Mouse (Mus musculus) granulocyte monocyte progenitor cell, adult 5-6 weeks (primary cell): Measurements from ENCODE around the gene Dcp1b. TPM values are rescaled to one million over a fixed set of nuclear protein-coding genes. Genes with fewer than 3 reads are reported as not detected.

Experiments used
- ATAC-seq: replicated peaks from 2 replicates; pipeline ENCODE4 v1.8.0; 2016; ENCODE audit warnings: mild to moderate bottlenecking, moderate TSS enrichment, inconsistent platforms; ENCODE audit not compliant: poor library complexity, severe bottlenecking
- total RNA-seq, 2 experiments: library from RNA; stranded (forward) in 1 of 2; stranded (reverse) in 1 of 2; fragments of 200-712, 200-1000 nt in 1 of 2; fragments of >200 nt in 1 of 2; fragmentation: Nextera tagmentation in 1 of 2; gene quantifications; 2 replicates each; pipeline ENCODE4 v1.2.3; 2014 to 2017

The Dcp1b gene
- total RNA-seq, 2 experiments from 2014 or later = 8.6 to 12.2 TPM

DNA sequence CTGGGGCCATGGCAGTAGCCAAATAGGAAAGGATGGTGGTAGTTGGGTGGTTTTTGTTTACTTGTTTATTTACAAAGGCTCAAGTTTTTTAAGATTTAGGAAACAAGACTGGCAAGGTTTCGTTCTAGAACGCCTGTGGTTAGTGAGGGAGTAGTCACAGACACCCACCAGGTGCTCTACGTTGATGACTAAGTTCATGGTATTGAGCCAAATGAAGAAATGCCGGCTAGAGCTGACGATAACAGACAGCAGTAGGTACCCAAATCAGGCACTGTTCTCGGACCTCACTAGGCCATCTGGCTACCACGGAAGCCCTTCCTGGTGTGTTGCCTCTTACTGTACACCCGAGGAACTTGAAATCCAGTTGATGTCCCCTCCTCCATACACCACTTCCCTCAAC is 51.9 kb downstream of the Dcp1b start:
- no peak for ATAC-seq

DNA sequence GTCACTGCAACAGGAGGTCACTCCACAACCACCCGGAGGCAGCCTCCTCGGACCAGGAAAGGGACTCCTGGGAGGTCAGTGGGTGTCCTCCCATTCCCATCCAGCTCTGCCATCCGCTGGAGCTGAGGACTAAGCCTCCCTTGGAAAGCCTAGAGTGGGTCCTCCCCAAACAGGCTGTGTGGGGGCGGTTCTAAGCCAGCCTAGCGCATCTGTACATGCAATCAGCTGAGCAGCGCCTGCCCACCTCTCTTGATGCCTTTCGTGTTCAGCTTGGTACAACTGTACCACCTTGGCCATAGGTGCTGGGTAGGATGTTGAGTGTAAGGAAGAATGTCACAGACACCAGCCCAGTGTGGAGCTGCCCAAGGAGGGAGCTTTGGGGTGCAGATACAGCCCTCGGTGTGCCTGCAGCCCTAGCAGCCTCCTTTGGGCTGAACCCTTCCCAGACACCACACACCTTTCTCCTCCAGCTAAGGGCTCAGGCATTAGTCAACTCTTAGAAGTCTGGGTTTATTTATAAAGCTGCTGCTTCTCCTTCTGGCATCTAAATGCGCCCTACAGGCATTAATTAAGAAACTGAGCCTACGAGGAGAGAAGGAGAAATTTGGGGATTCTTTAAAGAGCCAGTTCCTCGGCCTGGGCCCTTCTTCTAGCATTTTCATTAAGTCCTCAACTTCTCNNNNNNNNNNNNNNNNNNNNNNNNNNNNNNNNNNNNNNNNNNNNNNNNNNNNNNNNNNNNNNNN is 54.0 kb downstream of the Dcp1b start:
- ATAC-seq = no peak

DNA sequence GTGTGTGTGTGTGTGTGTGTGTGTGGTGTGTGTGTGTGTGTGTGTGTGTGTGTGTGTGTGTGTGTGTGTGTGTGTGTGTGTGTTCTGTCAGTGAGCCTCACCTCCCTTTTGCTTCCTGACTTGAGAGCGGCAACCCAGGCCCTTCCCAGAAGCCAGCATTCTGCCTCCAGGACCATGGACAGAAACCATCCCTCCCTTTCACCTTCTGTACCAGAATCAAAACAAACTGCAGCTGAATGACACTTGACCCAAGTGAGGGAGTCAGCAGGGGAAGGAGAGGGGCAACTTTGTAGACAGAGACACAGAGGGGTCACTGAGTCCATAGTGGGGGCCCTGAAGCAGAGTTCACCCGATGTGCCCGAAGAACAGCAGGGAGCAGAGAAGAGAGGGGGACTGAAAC is 58.0 kb downstream of the Dcp1b start:
- no peak for ATAC-seq

DNA sequence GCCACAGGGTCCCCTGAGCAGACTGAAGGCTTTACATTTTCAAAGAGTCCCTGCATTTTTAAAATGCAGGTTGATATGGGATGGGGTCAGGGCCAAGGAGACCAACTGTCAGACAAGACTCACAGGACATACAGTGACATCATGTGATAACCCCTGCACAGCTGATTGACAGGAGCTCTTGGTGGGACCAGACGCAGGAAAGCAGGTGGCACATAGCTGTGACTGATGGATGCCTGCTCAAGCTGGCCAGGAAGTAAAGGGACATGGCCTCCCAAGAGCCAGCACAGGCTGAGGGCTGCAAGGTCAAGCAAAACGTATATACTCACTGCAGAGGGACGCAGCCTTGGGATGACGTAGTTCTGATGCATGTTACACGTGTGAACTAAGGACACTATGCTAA is 60.4 kb downstream of the Dcp1b start:
- ATAC-seq = no peak

DNA sequence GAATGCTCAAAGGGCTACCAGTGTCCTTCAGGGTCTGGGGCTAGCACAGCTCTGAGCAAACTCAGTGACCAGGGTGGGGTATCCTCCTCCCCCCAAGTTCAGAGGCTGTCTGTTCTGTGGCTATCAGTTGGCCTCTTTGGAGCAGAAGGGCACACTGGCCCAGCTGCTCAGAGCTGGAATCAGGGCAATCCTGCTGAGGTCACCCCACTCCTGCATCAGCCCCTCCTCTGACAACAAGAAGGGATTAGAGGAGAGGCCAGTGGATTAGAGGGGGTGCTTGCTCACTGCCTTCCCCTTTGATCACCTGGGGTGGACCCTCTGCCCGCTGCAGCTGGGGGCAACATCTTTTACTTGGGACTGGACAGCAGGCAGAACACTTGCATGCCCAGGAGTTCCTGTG is 61.2 kb downstream of the Dcp1b start, which contains the start of gene Cacna2d4:
Gene Cacna2d4, plus strand, starts transcription at position 286 of the 400 bp plus-strand sequence.
- no peak for ATAC-seq

DNA sequence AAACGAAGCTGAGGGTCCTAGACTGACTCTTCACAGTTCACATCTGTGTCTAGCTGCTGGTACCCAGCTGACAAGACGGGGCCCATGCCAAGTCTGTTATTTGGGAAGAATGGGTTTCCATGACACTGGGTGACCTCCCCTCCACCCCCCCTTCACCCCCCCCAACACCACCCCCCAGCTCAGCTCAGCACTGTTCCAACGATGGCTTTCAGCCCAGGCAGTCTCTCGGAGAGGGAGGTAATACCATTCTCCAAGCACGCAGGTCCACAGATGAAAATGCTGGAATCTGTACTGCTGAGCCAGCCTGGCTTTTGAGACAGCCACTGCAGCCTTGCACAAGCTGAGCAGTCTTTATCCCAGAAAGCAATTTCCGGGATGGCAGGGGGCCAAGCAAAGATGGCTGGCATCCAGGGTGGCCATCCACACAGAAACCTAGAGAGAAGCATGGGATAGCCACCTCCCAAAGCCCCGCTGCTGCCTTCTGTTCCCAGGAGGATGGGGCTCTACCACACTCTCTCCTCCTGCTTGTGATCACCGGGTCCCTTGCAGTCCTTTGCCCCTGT is 62.5 kb downstream of the Dcp1b start:
- no peak for ATAC-seq

DNA sequence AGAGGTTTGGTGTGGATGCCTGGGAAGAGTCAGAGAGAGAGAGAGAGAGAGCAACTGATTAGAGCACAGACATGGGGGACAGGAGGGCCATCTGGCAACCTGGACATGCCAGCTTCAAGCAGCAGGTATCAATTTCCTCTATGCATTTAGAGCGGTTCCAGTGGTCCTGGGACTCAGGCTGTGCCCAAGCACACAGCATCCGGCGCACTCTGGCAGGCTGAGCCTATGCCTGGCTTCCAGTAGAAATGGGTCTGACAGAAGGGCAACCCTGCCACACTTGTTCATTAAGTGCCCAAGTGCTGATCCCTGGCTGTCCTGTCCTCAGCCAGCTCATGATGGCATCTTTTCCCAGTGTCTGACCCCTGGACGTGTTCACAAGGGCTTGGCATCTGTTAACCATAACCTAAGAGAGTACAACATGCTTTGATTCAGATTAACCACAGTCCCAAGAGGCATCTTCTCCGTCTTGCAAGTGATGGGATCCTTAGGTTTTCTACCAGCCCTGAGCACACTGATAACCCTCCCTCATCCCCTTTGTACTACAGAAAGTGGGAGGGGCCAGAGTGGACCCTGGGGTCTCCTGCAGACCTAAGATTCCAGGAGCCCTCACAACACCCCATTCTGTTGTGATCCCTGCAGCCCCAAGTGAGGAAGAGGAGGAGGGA is 64.4 kb downstream of the Dcp1b start:
- no peak for ATAC-seq

DNA sequence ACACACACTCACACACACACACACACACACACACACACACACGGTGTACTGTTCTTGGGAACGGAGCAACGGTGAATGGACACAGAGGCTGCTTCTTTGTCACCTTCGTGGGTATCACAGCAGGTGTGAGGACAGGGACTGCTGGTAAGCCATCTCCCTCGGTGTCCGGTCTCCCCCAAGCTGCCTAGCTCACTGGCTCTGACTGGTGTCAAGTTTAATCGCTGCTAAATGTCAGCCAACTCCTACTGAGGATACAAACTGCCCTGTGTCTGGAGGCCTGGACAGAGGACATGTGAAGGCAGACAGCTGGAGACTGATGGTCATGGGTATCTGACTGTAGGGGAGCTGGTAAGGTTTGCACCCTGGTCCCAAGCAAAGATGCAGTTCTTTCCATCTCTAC is 65.2 kb downstream of the Dcp1b start:
- ATAC-seq = no peak

DNA sequence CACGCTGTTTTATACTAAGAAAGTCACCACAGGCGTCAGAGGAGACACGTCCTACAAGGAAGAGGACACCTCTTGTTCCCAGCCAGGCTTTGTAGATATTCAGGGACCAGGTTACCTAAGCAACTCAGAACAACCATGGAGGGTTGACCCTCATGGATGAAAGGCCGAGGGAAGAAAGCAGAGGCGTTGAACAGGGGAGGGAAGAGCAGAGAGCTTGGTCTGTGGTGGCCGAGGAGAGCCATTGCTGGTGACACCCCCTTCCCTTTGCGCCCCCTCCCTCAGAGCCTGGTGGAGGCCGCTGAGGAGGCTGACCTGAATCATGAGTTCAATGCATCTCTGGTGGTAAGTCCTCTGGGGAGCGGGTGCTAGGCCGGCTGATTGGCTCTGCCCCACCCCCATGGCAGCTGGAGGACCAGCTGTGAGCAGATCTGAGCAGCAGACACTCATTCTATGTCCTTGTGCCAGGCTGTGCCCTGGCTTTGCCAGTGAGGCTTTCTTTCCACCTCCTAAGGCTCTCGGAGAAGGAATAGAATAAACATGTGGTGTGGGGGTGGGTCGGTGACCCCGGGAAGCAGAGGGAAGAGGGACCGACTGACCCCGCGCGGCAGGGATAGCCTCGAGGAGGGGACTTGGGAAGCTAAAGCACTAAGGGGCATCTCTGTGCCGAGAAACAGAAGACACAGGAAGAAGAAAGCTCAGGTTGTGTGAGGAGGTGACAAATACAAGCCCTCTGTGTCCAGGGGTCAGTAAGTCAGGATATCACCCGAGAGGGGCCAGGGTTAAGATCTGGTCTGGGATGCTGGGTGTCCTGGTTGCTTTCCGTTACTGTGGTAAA is 66.0 kb downstream of the Dcp1b start:
- no peak for ATAC-seq

DNA sequence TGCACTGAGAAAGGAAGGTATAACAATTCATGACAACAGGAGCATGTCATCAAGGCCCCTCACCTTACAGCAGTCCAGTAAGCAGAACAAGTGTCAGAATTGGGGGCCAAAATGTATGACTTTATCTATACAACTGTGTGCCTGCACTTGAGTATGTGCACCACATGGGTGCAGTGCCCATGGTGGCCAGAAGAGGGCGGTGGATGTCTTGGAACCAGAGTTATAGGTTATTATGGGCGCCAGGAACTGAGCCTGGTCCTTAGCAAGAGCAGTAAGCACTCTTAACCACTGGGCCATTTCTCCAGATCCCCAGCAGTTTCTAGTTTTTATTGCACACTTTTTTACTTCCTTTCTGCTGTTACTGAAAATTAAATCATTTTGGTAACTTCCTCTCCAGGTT is 71.0 kb downstream of the Dcp1b start:
- ATAC-seq = no peak

DNA sequence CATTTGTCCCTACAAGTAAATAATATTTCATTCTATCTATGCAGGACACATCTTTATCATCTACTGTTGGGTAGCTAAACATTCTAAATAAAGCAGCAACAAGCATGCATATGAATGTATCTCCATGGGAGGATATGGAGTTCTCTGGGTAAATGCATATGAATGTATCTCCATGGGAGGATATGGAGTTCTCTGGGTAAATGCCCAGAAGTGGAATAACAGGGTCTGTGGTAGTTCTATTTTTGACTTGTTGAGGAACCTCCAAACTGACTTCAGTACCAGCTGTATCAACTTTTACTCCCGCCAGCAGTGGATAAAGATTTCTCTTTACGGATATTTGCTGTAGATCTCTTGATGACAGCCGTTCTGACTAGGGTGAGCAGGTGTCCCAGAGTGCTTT is 73.5 kb downstream of the Dcp1b start:
- ATAC-seq = no peak

DNA sequence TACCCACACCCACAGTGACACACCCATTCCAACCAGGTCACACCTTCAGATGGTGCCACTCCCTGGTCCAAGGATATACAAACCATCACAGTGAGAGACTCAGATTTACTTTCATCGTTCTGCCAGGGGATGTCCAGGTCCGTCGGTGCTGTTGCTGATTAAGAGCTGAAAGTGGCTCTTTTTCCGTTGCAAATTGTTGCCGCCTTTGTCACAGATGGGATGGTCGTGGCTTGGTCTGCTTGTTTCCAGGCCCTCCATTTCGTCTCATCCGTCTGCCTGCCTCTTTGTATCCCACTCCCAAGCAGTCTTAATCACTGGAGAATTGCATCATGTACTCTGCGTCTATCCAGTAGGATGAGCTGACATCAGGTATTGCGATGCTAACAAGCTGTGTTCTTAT is 74.7 kb downstream of the Dcp1b start:
- no peak for ATAC-seq

DNA sequence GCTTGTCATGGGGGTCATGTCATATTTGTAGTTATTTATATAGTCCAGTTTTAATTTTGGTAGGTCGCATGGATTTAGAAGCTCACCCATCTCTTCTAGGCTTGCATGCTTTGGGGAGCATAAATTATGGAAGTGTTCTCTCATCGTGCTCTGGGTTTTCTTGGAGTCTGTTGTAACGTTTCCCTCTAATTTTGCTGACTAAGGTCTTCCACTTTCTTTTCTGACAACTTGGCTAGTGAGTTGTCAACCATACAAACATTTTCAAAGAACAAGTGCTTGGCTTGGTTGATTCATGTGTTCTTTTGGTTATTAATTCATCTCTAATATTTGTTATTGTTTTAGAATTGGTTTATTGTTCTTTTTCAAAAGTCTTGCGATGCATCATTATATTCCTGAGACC is 76.7 kb downstream of the Dcp1b start:
- no peak for ATAC-seq

Other genes with a start within 250 kb of the Dcp1b start
- not detected in 2 replicates for gene Cacna1c, start 21.2 kb downstream of the Dcp1b start, total RNA-seq (2014; fragmentation: Nextera tagmentation)
- gene Cacna1c, start 21.2 kb downstream of the Dcp1b start, total RNA-seq (2017) = not detected in 2 replicates
- gene Cacna2d4, start 61.3 kb downstream of the Dcp1b start, total RNA-seq (2014; fragmentation: Nextera tagmentation) = 0.19 TPM in 1 of 2 replicates, not detected in the other
- gene Cacna2d4, start 61.3 kb downstream of the Dcp1b start, total RNA-seq (2017) = 0.10 and 0.13 TPM in 2 replicates
- 0.81 and 0.99 TPM in 2 replicates for gene Lrtm2, start 155.5 kb downstream of the Dcp1b start, total RNA-seq (2014; fragmentation: Nextera tagmentation)
- gene Lrtm2, start 155.5 kb downstream of the Dcp1b start, total RNA-seq (2017) = not detected in 2 replicates
- 58.4 and 62.3 TPM in 2 replicates for gene Adipor2, start 242.5 kb downstream of the Dcp1b start, total RNA-seq (2014; fragmentation: Nextera tagmentation)
- 75.4 and 85.1 TPM in 2 replicates for gene Adipor2, start 242.5 kb downstream of the Dcp1b start, total RNA-seq (2017)